Mouse (Mus musculus) spleen, embryonic (tissue): ENCODE measurements around the gene BC025446.

ENCODE experiments used
- CTCF ChIA-PET: fragments of 350-600 bp; sonication (Branson Sonifier 250); formaldehyde crosslinking; loops from one replicate; lab custom pipeline; 2022; lab: Charles Lee

Gene BC025446

GRCm38 (mm10) chr15:75215778-75216691, at the start of gene BC025446:
TSS of gene BC025446 (plus strand) at chr15:75216376.
- CTCF ChIA-PET, result no interaction called here

DNA sequence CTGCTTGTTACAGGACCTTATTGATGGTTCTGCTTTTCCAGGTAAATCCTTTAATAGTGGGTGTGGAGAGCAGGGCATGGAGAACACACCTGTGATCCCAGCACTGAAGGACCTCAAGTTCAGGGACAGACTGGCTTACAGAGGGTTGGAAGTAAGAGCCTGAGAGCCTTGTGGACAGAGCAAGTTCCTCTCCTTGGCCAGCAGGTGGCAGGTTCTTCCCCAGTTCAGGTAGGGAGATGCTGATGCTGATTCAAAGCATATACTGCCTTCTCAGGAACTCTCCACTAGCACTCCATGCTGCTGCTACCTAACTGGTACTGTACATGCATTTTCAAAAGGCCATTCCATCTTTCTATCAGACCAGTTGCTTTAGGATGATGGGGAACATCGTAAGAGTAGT, 40.7 kb upstream of the BC025446 start:
- CTCF ChIA-PET, result no interaction called here

GRCm38 (mm10) chr15:75186291-75186690, 29.9 kb upstream of the BC025446 start:
- CTCF ChIA-PET, result interaction anchor here (0.6 kb wide), 1 partner anchor 64 kb away, joined by 3 read pairs; no protein-coding TSS in a partner anchor

GRCm38 (mm10) chr15:75189116-75189515, 27.1 kb upstream of the BC025446 start:
- CTCF ChIA-PET, result no interaction called here

DNA sequence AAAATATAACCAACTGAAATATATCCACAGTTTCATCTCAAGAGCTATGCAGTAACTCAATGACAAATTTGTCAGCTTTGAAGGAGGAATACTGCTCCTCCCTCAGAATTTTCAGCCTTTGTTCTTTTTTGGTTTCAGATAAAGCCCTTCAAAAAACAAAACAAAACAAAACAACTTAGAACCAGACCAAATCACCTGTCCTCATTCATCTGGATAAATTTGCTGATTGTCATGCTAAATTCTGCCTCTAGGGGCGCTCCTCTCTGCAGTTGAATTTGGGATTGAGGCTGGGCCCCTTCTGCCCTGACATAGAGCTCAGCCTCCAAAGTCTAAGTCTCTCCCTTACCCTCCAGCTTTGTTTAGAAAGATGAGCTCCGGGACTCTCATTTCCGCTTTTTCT, 25.6 kb upstream of the BC025446 start:
- CTCF ChIA-PET, result interaction anchor here (1.2 kb wide), 1 partner anchor 10 kb away, joined by 4 read pairs; no protein-coding TSS in a partner anchor

DNA sequence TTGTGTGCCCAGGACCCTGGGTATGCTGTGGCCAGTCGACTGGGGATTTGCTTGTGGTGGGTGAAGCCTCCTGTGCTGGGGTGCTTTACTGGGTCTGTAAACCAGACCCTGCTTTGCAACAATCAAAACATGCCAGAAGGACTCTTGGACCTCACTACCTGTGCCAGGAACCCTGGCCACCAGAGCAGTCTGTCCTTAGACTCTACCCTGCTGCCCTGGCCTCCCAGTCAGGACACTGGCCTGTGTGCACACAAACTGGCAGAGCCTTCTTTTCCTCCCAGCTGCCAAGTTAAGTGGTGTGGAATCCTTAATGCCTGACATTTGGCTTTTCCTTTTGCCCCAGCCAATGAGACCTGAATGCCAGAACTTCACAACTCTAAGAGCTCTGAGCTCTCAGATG, 655 bp downstream of the BC025446 start:
- CTCF ChIA-PET, result no interaction called here

DNA sequence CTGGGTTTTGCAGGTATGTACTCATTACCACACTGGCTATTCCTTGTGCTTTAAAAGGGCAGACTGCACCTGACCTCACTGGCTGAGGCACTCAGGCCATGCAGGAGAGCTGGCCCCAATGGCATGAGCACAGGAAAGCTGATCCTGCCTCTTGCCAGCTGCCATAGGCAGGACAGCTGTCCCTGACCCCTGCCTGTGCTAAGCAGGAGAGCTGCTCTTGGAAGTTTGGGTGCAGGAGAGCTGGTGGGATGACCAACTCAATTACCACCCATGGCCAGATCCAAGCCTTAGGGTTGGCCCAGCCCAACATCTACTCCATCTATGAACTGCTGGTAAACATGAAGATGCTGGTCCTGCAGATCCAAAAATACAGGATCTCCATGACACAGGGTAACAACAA, 5.8 kb downstream of the BC025446 start:
- CTCF ChIA-PET, result no interaction called here

DNA sequence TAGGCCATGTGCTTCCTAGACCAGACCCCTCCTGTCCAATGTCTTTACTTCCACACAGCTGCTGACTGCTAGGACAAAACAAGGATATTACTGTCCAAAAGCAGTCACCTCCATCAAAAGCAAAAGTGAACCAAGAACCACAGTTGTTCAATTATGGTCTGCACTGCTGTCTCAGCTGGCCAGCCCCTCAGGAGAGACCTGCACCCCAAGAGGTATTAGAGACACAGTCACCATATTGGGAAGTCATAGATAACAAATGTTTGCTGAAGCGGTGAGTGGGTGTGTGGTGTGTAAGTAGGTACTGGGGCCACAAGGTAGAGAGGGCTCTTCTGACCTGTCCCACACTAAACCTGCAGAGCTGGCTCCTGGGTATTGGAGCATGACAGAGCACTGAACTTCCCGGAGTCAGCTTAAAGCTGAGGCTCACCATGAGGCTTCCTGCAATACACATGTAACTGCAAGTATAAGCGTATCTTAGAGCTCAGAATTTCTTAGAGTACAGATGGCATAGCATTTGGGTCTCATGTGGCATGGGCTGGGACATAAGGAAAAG, 21.6 kb downstream of the BC025446 start:
- CTCF ChIA-PET, result no interaction called here

GRCm38 (mm10) chr15:75240558-75240957, 24.4 kb downstream of the BC025446 start:
- CTCF ChIA-PET, result no interaction called here

DNA sequence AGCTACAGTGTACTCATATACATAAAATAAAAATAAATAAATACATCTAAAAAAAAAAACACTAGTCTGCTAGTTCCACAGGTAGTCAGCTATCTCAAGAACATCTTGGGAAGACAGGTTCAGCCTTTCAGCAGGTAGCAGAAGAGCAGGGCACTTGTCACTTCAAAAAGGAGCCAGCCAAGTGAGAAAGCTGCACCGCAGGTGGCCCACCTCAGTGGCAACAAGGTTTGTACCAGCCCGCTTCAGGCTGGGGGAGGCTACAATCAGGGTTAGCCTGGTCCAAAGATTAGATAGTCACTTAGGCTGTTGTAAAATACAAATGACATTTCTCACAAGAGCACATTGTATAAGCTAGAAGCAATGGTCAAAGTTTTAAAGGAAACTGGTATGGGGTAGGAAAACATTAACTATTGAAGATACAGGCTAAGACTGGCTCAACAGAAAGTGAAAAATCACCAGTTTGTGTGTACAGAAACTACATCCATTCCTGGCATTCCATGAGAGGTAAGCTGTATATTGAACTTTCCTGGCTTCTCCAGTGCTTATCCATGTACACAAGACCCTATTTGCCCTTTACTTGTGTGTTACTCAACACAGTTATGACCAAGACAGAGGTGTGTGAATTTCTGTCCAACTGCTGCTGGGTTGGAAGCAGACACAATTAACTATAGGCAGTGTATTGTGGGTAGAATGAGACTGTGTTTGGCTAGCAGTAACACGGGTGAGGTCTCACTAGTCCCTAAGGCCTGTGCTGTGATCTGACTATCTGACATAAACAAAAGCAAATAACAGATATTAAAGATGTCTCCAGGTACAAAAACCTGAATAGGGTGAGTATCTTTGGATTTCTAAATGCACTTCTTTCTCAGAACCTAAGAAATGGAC, 26.8 kb downstream of the BC025446 start:
- CTCF ChIA-PET, result no interaction called here

DNA sequence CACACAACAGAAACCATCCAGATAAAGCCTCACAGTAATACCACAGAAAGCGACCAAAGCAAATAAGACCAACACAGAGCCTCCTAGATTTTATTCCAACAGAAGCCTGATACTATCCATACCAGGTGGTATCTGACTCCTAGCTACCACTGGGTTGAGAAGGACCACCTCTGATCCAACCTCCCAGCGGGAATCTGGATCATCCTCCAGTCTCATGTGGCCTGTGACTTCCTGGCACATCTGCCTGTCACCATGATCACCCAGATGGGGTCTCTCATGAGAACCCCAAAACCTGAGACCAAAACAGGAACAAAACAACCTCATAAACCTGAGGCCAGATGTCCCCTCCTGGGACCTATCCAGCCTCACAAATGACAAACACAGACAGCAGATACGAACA, 38.5 kb downstream of the BC025446 start:
- CTCF ChIA-PET, result no interaction called here

GRCm38 (mm10) chr15:75265863-75266262, 49.7 kb downstream of the BC025446 start:
- CTCF ChIA-PET, result no interaction called here

DNA sequence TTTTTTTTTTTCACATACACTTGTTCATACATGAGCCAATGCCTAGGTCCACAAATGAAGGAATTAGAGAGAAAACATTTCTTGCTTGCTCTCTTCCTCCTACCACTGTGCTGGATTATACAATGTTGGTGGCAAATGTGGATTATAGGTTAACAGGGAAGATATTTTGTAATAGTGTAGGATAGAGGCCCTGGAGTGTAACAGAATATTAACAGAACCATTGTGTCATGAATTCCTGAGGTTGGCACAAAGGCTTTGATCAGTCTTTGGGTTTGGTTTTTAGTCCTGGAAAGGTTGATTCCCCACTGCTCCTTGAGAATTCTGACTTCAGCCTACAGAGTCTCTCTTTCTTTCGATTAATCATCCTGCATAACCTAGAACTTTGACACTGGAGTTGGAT, 50.5 kb downstream of the BC025446 start:
- CTCF ChIA-PET, result no interaction called here

GRCm38 (mm10) chr15:75268121-75268520, 51.9 kb downstream of the BC025446 start, which contains the start of gene Ly6f:
TSS of gene Ly6f (plus strand) at chr15:75268421.
- CTCF ChIA-PET, result no interaction called here

- CTCF ChIA-PET, result no interaction called here
Measured at GRCm38 (mm10) chr15:75268916-75269829, 53.0 kb downstream of the BC025446 start.

GRCm38 (mm10) chr15:75270169-75270568, 54.0 kb downstream of the BC025446 start:
- CTCF ChIA-PET, result no interaction called here

DNA sequence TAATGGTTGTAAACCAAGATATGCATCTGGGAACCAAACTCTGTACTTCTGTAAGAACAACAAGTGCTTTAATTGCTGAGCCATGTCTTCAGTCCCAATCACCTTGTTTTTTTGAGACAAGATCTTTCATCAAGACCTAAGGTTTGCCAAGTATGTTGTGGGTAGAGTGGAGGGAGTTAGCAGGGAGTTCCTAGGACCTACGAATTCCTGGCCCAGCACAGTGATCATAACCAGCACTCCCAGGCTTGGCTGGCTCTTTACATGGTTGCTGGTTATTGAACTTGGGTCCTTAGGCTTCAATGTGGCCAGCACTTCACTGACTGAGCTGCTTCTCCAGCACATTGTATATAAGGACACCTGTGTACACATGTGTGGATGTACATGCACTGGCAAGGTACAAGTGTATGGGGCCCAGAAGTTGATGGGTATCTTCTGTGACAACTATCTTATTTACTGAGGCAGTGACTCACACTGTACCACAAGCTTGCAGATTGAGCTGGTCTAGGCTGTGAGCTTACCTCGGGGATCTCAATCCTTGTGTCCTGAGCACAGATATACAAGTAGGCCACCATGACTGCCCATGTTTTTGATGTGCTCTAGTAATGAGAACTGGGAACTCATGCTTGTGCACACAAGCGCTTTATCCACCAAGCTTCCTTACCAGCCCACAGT, 54.7 kb downstream of the BC025446 start:
- CTCF ChIA-PET, result no interaction called here

DNA sequence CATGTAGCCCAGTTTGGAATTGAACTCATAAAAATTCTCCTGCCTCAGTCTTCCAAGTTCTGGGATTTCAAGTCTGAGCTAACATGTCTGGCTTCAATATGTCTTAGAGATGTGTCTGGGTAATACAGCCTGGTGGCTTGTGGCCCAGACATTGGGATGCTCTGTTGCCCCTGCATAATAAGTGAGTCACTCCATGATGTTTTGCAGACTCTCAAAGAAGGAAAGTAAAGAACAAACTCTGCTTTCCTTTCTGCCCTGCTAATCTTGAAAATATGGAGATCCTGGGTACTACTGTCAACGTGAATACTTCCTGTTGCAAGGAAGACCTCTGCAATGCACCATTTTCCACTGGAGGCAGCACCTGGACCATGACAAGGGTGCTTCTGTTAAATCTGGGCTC, 55.2 kb downstream of the BC025446 start:
- CTCF ChIA-PET, result no interaction called here

DNA sequence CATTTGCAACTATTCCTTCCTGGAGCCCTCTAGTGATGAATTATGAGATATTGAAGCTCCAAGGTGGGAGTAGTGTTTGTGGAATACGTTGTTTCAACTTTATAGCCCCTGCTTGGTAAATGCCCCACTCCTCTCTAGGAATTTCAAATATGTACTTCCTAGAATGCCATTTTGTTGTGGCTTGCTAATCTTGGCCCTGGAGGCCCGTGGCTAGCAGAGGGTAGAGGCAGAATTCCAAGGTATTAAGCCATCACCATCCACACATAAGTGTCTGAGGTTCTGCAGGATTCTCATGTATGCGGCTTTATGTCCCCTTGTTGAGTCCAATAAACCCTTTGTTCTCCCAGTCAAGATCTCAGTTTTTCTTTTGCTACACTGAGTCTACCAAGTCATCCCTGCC, 55.7 kb downstream of the BC025446 start:
- CTCF ChIA-PET, result no interaction called here
